Mouse (Mus musculus) ES-E14 (cell line): ENCODE results near the gene BC004004. TPM values are rescaled to one million over a fixed set of nuclear protein-coding genes. Genes with fewer than 3 reads are reported as not detected.

Experiments used
- DNase-seq: peaks from one replicate; pipeline ENCODE4 v3.0.0-alpha.2; 2013; ENCODE audit warnings: low read depth, low spot score
- H3K27ac ChIP-seq: 2 replicates; pipeline ENCODE4 v1.5.1; 2012; ENCODE audit warnings: low read depth, mild to moderate bottlenecking, low read length, moderate library complexity, mixed read lengths; ENCODE audit not compliant: poor library complexity, insufficient read depth, severe bottlenecking
- H3K36me3 ChIP-seq: 2 replicates; pipeline ENCODE4 v1.6.1; 2012; ENCODE audit warnings: mild to moderate bottlenecking, low read length, moderate library complexity, mixed read lengths; ENCODE audit not compliant: control insufficient read depth, poor library complexity, insufficient read depth, severe bottlenecking
- H3K4me1 ChIP-seq, 2 experiments: fragments of 150-350 bp in 1 of 2; sonication (generic) in 1 of 2; 2 replicates each; pipeline ENCODE4 v1.6.1; 2012; ENCODE audit warnings: low read length in 2 of 2, mild to moderate bottlenecking in 1 of 2, mixed read lengths in 1 of 2; ENCODE audit not compliant: control insufficient read depth in 2 of 2, insufficient read depth in 2 of 2, poor library complexity in 1 of 2
- H3K4me3 ChIP-seq, 2 experiments: fragments of 150-350 bp in 1 of 2; sonication (generic) in 1 of 2; 2 replicates each; pipeline ENCODE4 v1.5.1; 2012; ENCODE audit warnings: low read length in 2 of 2, low read depth in 1 of 2, mild to moderate bottlenecking in 1 of 2, mixed read lengths in 1 of 2; ENCODE audit not compliant: insufficient read depth in 1 of 2, poor library complexity in 1 of 2, severe bottlenecking in 1 of 2
- H3K9ac ChIP-seq: 2 replicates; pipeline ENCODE4 v1.6.1; 2012; ENCODE audit warnings: low read depth, mild to moderate bottlenecking, low read length, mixed read lengths; ENCODE audit not compliant: poor library complexity, insufficient read depth, severe bottlenecking
- H3K9me3 ChIP-seq: fragments of 150-350 bp; sonication (generic); 2 replicates; pipeline ENCODE4 v1.6.1; 2012; ENCODE audit warnings: low read depth, mild to moderate bottlenecking, low read length; ENCODE audit not compliant: control insufficient read depth, insufficient read depth
- CHD2 ChIP-seq: IDR thresholded peaks from 2 replicates; pipeline ENCODE4 v1.6.1; 2014; ENCODE audit warnings: mild to moderate bottlenecking, low read depth, low read length, inconsistent platforms
- HCFC1 ChIP-seq: IDR thresholded peaks from 2 replicates; pipeline ENCODE4 v1.6.1; 2012; ENCODE audit warnings: low read length, inconsistent platforms, borderline replicate concordance; ENCODE audit not compliant: insufficient read depth
- MAFK ChIP-seq: IDR thresholded peaks from 2 replicates; pipeline ENCODE4 v1.6.1; 2014; ENCODE audit warnings: mild to moderate bottlenecking, low read depth, low read length, inconsistent platforms; ENCODE audit not compliant: insufficient read depth
- ZC3H11A ChIP-seq: IDR thresholded peaks from 2 replicates; pipeline ENCODE4 v1.6.1; 2012; ENCODE audit warnings: low read depth, mild to moderate bottlenecking, inconsistent platforms, low read length, borderline replicate concordance
- ZNF384 ChIP-seq: IDR thresholded peaks from 2 replicates; pipeline ENCODE4 v1.6.1; 2012; ENCODE audit warnings: low read depth, low read length, inconsistent platforms
- in situ Hi-C, 2 experiments: fragments of 600-800 bp; cut with MboI; formaldehyde crosslinking; loops; one replicate each; pipeline ENCODE4 v1.15.1; 2025; ENCODE audit warnings: low sequenced_read_pairs in 2 of 2, inconsistent platforms in 1 of 2; ENCODE audit not compliant: unreplicated experiment in 2 of 2
- total RNA-seq: library from RNA; depleted of rRNA; stranded (reverse); fragments of 300-350 nt; gene quantifications from 2 replicates; pipeline ENCODE4 v1.2.3, GENCODE M21; 2012

The BC004004 gene
- total RNA-seq, 1 experiment, result 50.9 TPM

GRCm38 (mm10) chr17:29282216-29282952, 13.8 kb downstream of the BC004004 start:
- TF ChIP-seq CHD2 (no peak), HCFC1 (no peak), ZC3H11A (no peak), ZNF384 (no peak), MAFK (no peak)
- H3K27ac ChIP-seq, result no peak overlapping the region
- no peak overlapping the region for H3K4me3 ChIP-seq
- peaks cover 23% of the 10 kb centered on the region; the same call in 1 of the 2 replicates for H3K36me3 ChIP-seq
- no peaks in the 10 kb centered on the region for H3K9me3 ChIP-seq
- H3K4me1 ChIP-seq, result peaks cover 0 to 14% of the 10 kb centered on the region in 2 experiments; a peak in 3 of 4 replicates
- no peak for DNase-seq
- no peak overlapping the region for H3K9ac ChIP-seq
- in situ Hi-C loops, result no loop called here

DNA sequence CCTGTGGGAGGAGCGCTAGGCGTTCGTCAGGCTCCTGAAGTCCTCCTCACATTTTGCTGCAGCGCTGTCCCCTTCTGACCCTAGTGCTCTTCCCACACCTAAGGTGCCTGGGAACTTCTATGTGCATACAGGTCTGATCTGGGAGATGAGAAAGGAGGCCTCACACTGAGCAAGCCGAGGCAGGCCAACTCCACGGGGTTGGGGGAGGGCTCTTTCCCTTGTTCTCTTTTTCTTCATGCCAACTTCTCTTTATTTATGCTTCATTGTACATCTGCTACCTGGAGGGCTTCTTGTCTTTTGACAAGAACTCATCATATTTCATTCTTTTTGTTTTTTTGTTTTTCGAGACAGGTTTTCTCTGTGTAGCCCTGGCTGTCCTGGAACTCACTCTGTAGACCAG, 23.2 kb downstream of the BC004004 start:
- TF ChIP-seq CHD2, result no peak
- no peak for TF ChIP-seq MAFK
- no peak for TF ChIP-seq ZNF384
- Histone ChIP-seq H3K9ac (no peak overlapping the region), H3K9me3 (no peaks in the 10 kb centered on the region), H3K4me3 (no peak overlapping the region), H3K36me3 (peaks cover 7% of the 10 kb centered on the region; the same call in 1 of the 2 replicates), H3K4me1 (peaks cover 0 to 4% of the 10 kb centered on the region in 2 experiments; a peak in 1 of 4 replicates), H3K27ac (no peak overlapping the region)
- no peak for DNase-seq
- in situ Hi-C loops, result no loop called here

GRCm38 (mm10) chr17:29292996-29293395, 24.4 kb downstream of the BC004004 start:
- no peak overlapping the region for H3K4me3 ChIP-seq
- H3K9me3 ChIP-seq, result no peaks in the 10 kb centered on the region
- H3K9ac ChIP-seq, result no peak overlapping the region
- no peak overlapping the region for H3K27ac ChIP-seq
- no peak for TF ChIP-seq ZNF384
- TF ChIP-seq CHD2, result no peak
- no peak for TF ChIP-seq MAFK
- no peak for TF ChIP-seq ZC3H11A
- TF ChIP-seq HCFC1, result no peak
- in situ Hi-C loops, result no loop called here
- no peak for DNase-seq
- H3K36me3 ChIP-seq, result peaks cover 9% of the 10 kb centered on the region; the same call in 1 of the 2 replicates
- H3K4me1 ChIP-seq, result peaks cover 0 to 7% of the 10 kb centered on the region in 2 experiments; a peak in 2 of 4 replicates

- no peaks in the 10 kb centered on the region for H3K9me3 ChIP-seq
- DNase-seq, result no peak
- no peak overlapping the region for H3K4me3 ChIP-seq
- H3K9ac ChIP-seq, result no peak overlapping the region
- in situ Hi-C loops, result no loop called here
- H3K27ac ChIP-seq, result no peak overlapping the region
- peaks cover 12% of the 10 kb centered on the region; the same call in 1 of the 2 replicates for H3K36me3 ChIP-seq
- peaks cover 0 to 7% of the 10 kb centered on the region in 2 experiments; a peak in 2 of 4 replicates for H3K4me1 ChIP-seq
- TF ChIP-seq ZC3H11A (no peak), MAFK (no peak), ZNF384 (no peak), HCFC1 (no peak), CHD2 (no peak)
These were observed 25.4 kb downstream of the BC004004 start for GRCm38 (mm10) chr17:29293807-29294605.
